Mouse (Mus musculus) myocyte (in vitro differentiated cells): Measurements from ENCODE around the gene Vps54.

Experiments used
- E2F4 ChIP-seq: IDR thresholded peaks from one replicate; pipeline ENCODE4 v1.6.1; 2011; ENCODE audit warnings: mild to moderate bottlenecking, control low read depth, moderate library complexity; ENCODE audit not compliant: insufficient read depth
- MAX ChIP-seq: IDR thresholded peaks from one replicate; pipeline ENCODE4 v1.6.1; 2011; ENCODE audit warnings: low read depth, mild to moderate bottlenecking, control low read depth
- POLR2A ChIP-seq: IDR thresholded peaks from one replicate; pipeline ENCODE4 v1.6.1; 2011; ENCODE audit warnings: low read depth, mild to moderate bottlenecking, control low read depth, moderate library complexity; ENCODE audit not compliant: insufficient read length
- POLR2AphosphoS2 ChIP-seq: IDR thresholded peaks from one replicate; pipeline ENCODE4 v1.6.1; 2011; ENCODE audit warnings: low read depth, control low read depth; ENCODE audit not compliant: insufficient read length
- USF1 ChIP-seq: IDR thresholded peaks from one replicate; pipeline ENCODE4 v1.6.1; 2011; ENCODE audit warnings: low read depth, mild to moderate bottlenecking, control low read depth, moderate library complexity

- TF ChIP-seq POLR2A (no peak), MAX (no peak), E2F4 (no peak), USF1 (no peak), POLR2AphosphoS2 (no peak)
These were observed 14.1 kb upstream of the Vps54 start for GRCm38 (mm10) chr11:21224983-21225382.
